Mouse (Mus musculus): Measurements from ENCODE around the gene Gm4791. TPM values are rescaled to one million over a fixed set of nuclear protein-coding genes. Genes with fewer than 3 reads are reported as not detected.

Gene Gm4791
- polyA plus RNA-seq, 1 experiment from 2014 or later: not detected

GRCm38 (mm10) chr9:46983471-46983870 is 15.1 kb upstream of the Gm4791 start:
- peaks cover 16% of the 10 kb centered on the region for H3K27me3 ChIP-seq (ENCODE audit: control insufficient read depth, insufficient read depth, low read length)
- no peak for ATAC-seq (ENCODE audit: insufficient number of reproducible peaks, insufficient read depth, low FRiP score, low read depth)

GRCm38 (mm10) chr9:47041569-47041968 is 43.0 kb downstream of the Gm4791 start:
- no peak for ATAC-seq (ENCODE audit: insufficient number of reproducible peaks, insufficient read depth, low FRiP score, low read depth)
- H3K4me2 ChIP-seq (ENCODE audit: low read length): no peak overlapping the region
- no peaks in the 10 kb centered on the region for H3K4me1 ChIP-seq (ENCODE audit: control insufficient read depth in 2 of 2, insufficient read depth in 2 of 2, low read length in 2 of 2)
- no peak overlapping the region for H3K27ac ChIP-seq (replicated peaks in 1 of 2; ENCODE audit: control insufficient read depth in 1 of 2, insufficient read depth in 1 of 2, low read depth in 2 of 2, low read length in 2 of 2)
- H3K4me3 ChIP-seq (ENCODE audit: control insufficient read depth in 1 of 2, insufficient read depth in 1 of 2, low read depth in 1 of 2, low read length in 2 of 2): no peak overlapping the region
- no peaks in the 10 kb centered on the region for H3K36me3 ChIP-seq (ENCODE audit: control insufficient read depth, insufficient read depth, low read length)
- H3K9me3 ChIP-seq (ENCODE audit: control insufficient read depth, low read length): no peaks in the 10 kb centered on the region
- 83% methylated on average over 6 of the region's 6 CpGs for WGBS
- H3K9ac ChIP-seq (ENCODE audit: low read length): no peak overlapping the region
- H3K27me3 ChIP-seq (ENCODE audit: control insufficient read depth, insufficient read depth, low read length): no peaks in the 10 kb centered on the region

More at GRCm38 (mm10) chr9:46983471-46983870, 15.1 kb upstream of the Gm4791 start:
- H3K36me3 ChIP-seq (ENCODE audit: control insufficient read depth, insufficient read depth, low read length): no peaks in the 10 kb centered on the region
- H3K4me2 ChIP-seq (ENCODE audit: low read length): no peak overlapping the region
- H3K4me1 ChIP-seq (ENCODE audit: control insufficient read depth in 2 of 2, insufficient read depth in 2 of 2, low read length in 2 of 2): no peaks in the 10 kb centered on the region
- no peak overlapping the region for H3K4me3 ChIP-seq (ENCODE audit: control insufficient read depth in 1 of 2, insufficient read depth in 1 of 2, low read depth in 1 of 2, low read length in 2 of 2)
- H3K9ac ChIP-seq (ENCODE audit: low read length): no peak overlapping the region
- H3K27ac ChIP-seq (replicated peaks in 1 of 2; ENCODE audit: control insufficient read depth in 1 of 2, insufficient read depth in 1 of 2, low read depth in 2 of 2, low read length in 2 of 2): no peak overlapping the region
- no peaks in the 10 kb centered on the region for H3K9me3 ChIP-seq (ENCODE audit: control insufficient read depth, low read length)
- 51% methylated on average over 2 of the region's 2 CpGs for WGBS
